Mouse (Mus musculus) ovary, postnatal 10 days (tissue): Measurements from ENCODE around the gene Rasgrp3.
"Not testable (repeated sequence)": the region's sequence is repeated elsewhere in the genome, so short reads cannot be mapped to it uniquely, and the experiment has no call there.

ENCODE experiments used
- DNase-seq: peaks from one replicate; pipeline ENCODE4 v3.0.0; 2022; ENCODE audit warnings: low spot score

The Rasgrp3 gene

DNA sequence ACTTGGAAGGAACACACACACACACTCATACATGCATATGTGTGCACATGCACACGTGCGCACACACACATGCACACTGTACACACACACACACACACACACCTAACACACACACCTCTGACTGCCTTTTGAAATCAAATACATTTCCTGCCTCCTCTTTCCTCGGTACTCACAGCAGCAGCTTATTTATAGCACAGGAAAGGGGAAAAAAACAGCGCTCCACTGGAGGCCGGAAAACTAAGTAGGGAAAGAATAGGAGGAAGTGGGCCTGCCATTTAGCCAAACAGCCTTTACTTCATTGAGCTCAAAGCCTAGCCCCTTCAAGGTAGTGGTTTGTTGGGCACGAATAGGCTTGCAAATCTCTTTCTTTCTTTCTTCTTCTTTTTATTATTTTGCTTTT is at the start of gene Rasgrp3:
Gene Rasgrp3 (plus strand): TSS at position 298 of the 400 bp plus-strand sequence.
- no peak for DNase-seq

DNA sequence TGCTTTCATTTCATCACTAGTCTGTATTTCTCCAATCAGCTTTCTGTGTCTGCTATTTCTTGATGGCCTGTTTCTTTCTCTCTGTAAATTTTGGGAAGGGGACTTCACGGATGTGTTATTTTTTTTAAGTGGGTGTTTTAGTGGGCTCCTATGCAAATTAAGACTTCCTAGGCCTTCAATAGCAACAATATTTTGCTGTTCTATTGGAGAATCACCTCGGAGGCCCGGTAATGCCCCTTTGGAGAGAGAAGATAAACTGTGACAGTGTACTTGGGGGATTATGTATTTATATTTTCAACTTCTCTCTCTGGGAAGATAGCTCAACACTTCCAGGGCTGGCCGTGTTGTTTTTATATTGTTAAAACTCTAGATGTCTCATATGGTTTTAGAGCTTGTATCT is 47.3 kb upstream of the Rasgrp3 start:
- DNase-seq = no peak

DNA sequence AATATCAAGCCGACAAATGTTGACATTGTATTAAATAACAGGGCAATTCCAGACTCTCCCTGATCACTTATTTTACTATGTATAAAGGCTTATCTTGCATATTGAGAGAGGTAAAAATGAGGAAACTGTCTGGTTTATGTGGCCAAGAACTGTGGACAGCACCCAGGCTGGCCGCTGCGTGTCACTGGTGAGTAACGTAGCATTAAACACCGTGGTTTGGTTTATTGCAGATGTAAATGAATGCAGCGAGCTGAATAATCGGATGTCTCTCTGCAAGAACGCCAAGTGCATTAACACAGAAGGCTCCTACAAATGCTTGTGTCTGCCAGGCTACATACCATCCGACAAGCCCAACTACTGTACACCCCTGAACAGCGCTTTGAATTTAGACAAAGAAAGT is 45.6 kb upstream of the Rasgrp3 start:
- DNase-seq = no peak

DNA sequence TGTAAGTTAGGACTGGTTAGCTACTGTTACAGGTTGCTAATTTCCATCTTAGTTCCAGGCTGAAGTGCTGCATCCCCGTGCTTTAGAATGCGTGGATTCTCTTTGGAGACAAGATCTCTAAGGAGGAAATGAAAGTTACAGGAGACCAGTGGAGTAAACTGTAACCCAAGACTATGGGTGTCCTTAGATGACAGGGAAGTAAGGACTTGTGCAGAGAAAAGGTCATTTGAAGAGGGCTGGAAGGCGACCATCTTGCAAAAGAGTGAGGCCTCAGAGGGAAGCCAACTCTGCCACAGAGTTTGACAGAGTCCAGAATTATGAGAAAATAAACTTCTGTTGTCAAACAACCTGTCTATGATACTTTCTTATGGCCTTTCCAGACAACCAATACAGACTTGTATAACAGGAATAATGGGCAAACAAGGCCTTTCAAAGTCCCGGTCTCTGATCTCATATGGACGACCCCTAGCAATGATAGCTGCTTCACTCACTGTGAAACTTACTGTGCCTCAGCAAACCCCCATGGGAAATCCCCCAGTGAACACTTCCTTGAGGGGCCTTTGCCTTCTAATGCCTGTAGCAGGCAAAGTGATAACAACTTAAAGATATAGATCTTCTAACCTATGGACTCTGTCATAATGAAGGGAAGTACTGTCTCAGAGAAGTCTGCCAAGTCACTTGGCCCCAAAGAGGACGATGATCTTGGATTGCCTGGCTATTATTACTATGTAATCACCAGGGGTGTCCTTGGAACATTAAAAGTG is 44.1 kb upstream of the Rasgrp3 start:
- DNase-seq = no peak

DNA sequence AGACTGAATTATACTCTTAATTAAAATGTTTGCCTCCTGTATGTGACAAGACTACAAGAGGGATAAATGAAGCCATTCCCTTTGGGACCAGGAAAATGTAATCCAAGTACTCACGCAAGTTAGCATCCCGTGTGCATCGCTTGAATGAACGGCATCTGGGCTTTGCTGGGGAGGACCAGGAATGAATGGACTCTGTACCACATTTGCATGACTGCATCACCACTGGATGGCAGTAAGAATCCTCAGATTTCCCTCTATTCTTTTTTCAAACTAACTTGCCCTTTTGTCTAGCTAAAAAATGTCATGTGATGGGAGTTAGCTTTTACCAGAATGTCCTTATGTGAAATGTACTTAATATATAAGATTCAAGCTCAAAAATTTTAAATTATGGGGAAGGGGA is 29.3 kb upstream of the Rasgrp3 start:
- no peak for DNase-seq

DNA sequence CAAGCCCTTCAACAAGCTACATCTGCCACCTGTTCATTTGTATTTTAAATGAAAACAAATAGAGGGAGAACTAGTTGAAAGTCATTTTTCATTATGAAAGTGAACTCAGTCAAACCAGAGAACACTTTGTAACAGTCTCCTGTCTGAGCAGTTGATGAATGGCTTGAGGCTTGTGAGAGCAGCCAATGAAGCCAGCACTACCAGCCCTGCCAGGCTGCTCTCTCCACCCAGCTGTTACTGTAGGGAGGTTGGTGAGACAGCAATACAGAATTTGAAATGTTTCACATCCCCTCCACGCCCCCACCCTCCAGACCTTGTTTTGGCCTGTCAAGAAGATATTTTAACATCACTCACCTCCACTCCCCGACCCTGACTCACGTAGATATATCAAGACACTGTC is 18.8 kb upstream of the Rasgrp3 start:
- DNase-seq = no peak

DNA sequence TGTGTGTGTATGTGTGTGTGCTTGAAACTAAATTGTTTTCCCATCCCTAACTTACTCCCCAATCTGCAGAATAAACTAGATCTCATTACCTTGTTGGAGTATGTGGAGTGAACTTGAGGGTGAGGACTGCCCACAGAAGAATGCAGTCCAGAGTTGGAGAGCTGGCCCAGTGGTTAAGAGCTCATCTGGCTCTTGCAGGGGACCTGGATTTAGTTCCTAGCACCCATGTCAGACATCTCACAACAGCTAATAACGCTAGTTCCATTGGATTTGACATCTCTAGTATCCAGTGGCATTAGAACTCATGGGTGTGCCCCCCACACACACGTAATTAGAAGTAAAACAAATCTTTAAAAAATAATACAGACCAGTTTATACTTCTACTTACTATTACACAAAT is 1.5 kb upstream of the Rasgrp3 start:
- no peak for DNase-seq

DNA sequence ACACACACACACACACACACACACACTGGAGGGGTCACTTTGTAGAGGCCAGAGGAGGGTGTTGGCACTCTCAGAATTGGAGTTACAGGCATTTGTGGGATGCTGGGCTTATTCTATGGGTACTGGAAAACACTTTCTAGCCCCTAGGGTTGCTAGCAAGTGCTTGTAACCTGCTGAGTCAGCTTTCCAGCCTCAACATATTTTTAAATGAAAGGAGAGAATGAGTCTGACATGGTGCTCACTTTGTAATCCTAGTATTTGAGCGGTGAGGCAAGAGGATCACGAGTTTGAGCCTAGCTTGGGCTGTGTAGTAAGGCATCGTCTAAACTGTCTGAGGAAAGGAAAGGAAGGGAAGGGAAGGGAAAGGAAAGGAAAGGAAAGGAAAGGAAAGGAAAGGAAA is 825 bp upstream of the Rasgrp3 start:
- no peak for DNase-seq

DNA sequence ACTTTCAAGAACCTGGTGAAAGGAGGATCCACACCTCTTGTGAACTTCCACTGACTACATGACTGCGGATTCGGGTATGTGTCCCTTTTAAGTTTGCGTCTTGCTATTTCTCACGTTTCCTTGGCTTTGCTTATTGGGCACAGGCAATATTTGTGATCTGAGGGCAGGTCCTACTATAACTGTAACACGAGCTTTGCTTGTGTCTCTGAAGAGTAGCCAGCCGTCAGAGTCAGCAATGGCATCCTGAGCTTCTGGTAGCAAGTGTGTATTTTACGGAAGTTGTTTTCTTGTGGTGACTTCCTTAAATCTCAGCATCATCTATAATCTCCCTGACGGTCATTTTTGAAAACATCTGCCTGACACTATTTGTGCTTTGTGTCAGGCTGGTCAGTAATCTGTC is 399 bp downstream of the Rasgrp3 start:
- DNase-seq = no peak

DNA sequence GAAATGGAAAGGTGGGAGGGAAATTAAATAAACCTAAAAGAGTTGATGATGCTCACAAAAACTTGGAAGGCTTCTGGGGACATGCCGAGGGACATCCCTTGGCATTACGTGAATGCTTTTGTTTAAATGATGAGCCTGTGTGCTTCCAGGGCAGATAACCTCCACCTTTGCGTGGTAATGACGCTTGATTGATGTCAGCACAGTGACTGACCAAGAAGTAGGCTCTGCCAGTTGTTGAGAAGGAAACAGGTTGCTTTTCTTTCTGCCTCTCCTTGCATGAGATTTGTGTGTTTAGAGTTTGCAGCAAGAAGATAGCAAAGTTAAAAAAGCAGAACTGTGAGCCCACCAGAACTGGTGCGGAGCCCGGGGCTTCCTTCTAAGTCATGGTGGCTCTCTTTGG is 1.1 kb downstream of the Rasgrp3 start:
- no peak for DNase-seq

DNA sequence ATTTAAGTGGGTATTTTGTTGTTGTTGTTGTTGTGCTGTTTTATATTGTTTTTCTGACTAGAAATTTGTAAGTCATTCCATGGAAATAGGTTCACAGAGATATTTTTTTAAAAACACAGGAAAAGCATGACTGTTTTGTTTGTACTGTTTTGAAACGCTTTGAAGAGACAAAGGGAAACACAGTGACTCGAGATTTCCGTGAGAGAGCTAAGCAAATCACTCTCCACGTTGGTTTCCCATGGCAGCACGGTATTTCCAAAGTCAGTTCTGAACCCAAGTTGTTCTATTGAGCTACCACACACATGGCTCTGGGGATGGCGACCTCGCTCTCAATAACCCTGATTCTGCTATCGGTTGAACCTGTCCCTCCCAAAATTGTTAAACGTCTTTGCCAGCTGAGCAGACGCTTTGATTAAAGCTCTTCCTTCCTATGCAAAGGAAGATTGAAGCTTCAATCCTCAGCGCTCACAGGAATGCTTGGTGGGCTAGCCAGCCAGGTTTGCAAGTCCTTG is 1.6 kb downstream of the Rasgrp3 start:
- no peak for DNase-seq

DNA sequence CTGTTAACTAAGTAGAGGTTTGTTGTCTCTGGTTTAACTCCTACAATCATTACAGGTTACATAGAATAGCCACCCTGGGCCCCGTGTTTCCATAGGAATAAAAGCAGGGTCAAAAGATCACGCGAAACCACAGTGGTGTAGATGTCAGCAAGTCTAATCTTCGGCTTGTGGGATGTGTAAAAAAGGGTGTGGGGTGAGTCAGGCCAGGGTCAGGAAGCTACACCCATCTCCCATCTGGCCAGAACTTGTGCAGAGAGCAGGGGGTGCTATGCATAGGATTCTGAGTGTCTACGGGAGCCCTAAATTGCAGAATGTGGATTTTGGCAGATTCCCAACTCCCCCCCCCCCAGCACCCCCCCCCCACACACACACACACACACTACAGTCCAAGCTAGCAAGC is 2.5 kb downstream of the Rasgrp3 start:
- DNase-seq = no peak

DNA sequence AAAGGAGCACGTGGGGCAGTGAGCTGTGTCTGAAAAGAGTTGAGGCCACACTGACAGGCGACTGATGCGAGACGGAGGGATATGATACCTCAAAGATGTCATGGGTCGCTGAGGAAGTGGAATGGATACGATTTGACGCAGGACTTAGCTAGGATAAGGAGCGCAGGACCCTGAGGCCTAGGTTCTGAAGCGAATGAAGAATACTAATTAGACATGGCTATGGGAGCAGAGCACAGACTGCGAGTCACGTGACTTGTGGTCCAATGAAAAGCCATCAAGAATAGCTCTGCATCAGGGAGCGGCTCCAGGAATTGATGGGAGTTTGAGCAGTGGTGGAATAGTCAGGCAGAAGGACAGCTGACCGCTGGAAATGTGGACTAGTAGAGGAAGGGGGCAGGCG is 3.4 kb downstream of the Rasgrp3 start:
- DNase-seq = no peak

DNA sequence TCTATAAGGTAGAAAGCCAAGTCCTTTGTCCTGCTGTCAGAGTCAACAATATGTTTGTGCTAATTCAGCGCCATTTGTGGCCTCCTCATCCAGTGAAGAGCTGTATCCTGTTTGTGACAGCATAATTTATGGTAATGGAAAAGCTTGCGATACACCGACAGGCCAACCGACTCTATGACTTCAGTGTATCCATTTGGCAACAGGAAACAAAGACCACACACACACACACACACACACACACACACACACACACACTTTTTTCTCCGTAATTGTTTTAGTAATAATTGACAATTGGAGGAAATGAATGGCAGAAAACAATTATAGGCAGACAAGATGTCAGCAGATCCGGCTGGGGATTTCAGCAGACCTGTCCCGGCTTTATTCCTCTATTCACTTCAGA is 4.9 kb downstream of the Rasgrp3 start:
- DNase-seq = no peak

DNA sequence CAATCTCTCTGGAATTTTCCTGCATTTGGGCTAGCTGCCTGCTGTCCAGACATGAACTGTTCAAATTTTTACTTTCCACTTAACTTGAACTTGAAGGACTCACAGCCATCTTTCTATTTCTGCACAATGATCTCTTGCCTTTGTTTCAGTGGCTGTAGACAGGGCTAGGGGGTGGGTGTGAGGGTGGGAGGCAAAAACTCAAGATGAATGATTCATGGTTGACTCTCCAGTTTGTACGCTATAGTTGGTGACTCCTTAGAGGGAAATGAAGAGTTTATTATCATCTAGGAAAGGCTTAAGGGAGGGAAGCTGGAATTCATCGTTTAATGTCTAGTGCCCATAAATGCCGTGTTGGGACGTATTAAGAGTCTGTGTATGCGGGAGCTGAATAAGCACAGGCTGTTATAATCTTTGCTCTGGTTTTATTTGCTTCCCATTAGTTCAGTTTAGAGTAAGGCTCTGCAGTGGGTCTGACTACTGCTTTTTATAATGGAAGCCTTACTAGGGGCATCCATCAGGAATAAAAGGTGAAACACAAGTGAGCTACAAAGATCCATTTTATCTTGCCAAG is 5.6 kb downstream of the Rasgrp3 start:
- DNase-seq = no peak

DNA sequence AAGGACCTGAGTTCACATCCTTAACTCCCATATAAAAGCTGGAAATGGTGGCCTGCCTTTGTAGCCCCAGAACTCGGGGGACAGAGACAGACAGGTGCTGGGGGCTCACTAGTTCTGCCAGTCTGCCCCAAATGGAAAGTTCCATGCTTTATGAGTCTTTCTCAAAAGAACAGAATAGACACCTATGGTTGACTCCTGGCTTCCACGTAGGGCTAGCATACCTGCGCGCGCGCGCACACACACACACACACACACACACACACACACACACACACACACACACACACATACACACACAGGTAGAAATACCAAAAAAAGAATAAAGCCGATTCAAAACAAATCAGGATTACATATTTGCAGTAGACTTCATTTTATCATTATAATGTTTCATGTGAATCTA is 6.7 kb downstream of the Rasgrp3 start:
- no peak for DNase-seq

DNA sequence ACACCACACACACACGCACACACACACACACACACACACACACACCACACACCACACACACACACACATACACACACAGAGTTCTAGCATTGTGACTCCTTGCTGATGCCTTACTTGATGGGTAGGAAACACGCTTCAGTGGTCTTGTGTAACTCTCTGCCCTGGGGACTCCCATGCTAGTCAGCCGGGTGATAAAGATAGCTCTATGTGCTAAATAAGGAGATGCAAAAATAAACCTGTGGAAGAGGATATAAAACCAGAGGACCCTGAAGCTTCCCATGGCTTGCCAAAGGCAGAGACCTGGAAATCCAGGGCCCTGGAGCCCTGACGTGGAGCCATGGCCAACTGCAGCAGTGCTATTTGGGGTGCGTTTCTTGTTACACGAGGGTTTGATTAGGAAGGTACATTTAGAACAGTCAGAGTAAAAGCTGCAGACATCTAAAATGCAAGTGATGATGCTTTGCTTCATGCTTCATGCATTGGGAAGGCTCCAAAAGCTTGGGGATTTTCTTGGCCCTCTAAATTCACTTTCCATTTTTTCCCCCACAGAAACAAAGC is 7.4 kb downstream of the Rasgrp3 start:
- no peak for DNase-seq

DNA sequence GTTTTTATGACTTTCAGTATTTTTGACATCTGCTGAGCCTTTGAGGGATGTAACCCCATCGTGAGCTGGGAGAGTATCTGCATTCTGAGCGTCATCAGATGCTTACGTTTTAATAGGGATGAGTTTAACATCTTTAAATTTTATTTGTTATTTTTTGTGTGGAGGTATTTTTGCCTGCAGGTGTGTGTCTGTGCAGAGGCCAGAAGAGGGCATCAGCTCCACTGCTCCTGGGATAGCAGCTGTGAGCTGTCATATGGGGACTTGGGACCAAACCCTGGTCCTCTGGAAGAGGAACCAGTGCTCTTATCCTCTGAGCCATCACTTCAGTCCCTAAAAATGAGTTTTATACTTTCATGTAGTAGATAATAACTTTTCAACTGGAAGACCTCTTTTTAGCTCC is 12.6 kb downstream of the Rasgrp3 start:
- no peak for DNase-seq

DNA sequence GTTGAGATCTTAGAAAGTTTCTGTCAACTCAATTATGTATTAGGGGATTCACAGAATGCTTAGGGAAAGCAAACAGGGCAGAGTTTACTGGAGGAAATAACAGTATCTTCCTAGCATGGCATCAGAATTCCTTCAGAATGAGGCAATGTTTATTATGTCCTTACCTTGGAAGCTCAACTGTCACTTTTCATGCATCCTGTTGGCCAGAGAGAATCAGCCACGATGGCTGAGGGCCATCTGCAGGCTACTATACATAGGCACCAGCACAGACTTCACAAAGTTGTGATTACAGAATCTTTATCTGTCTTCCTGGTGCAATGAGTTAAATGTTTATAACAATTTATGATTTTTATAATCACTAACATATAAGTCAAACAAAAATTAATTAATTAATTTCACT is 13.3 kb downstream of the Rasgrp3 start:
- DNase-seq = no peak

DNA sequence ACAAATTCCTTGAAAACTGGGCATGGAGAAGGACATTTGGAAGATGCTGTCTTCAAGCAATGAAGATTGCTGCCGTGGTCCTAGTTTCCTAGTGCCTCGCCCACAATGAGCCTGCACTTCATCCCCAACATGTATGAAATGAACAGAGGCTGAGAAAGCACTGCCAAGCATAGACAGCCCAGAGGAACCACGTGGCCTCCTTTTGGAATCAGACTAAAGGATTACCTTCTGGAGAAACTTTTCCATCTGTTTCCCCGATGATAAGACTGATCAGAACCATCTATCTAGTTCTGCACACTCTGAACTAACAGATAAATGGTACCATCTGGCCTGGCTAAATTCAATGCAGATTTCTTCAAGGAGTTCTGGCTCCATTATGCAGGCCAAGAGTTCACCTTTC is 16.6 kb downstream of the Rasgrp3 start:
- DNase-seq = no peak

DNA sequence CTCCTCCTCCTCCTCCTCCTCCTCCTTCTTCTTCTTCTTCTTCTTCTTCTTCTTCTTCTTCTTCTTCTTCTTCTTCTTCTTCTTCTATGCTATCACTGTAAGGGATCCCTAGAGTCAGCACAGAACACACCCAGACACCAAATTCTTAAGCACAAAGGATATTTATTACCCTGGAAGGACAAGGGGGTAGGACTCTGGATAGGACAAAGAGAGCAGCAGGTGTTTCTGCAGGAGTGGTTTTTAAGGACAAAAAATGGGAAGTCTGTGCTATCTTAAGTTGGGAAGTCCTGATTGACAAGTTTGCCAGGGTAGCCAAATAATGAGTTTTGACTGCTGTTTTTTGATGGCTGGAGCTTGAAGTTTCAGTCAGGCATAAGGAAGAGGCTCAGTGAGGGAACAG is 17.9 kb downstream of the Rasgrp3 start:
- no peak for DNase-seq

DNA sequence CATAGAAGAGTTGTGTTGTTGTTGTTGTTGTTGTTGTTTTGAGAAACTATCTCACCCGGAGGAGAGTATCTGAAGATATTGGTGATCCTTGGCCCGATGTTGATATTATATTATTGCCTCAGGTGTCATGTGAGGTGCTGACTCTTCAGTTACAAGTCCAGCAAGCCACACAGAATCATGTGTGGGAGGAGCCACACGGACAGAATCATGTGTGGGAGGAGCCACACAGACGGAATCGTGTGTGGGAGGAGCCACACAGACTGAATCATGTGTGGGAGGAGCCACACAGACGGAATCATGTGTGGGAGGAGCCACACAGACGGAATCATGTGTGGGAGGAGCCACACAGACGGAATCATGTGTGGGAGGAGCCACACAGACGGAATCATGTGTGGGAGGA is 20.4 kb downstream of the Rasgrp3 start:
- DNase-seq = not testable (repeated sequence)

DNA sequence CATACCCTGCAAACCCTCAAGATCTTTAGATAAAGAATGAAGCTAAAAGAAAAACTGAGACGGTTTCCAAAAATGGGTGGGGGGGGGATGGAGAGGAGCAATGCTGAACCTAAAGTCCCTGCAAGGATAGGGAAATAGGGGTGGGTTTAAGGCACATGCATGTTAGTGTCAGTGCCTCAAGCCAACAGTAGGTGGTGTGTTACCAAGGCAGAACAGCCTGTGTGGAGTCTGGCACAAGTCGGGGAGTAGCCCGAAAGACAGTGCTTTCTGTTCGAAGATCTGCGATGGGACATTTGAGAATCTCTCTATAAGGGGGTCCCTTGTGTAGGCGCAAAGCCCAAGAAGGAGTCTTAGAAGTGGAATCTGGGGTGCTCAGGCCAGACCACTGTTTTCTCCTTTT is 24.9 kb downstream of the Rasgrp3 start:
- DNase-seq = no peak

DNA sequence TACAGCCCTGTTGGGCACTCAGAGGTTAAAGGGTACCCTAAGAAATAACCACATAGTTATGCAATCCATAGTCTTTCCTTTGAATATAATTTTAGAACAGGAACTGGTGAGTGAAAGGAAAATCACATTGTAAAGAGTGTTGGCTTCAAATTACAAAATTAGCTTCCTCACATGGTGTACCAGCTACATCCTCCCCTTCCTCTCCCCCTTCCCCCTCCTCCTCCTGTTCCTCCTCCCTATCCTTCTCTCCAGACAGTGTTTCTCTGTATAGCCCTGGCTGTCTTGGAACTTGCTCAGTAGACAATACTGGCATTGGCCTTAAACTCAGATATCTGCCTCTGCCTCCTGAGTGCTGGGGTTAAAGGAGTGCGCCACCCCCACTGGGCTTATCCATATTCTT is 26.1 kb downstream of the Rasgrp3 start:
- no peak for DNase-seq
